Mouse (Mus musculus) right cerebral cortex, adult 2 months (tissue): ENCODE measurements around the gene Slc2a5.

ENCODE experiments used
- DNase-seq, 2 experiments: peaks; one replicate each; pipeline ENCODE4 v3.0.0; 2021 to 2022; ENCODE audit warnings: low spot score in 2 of 2

The Slc2a5 gene

DNA sequence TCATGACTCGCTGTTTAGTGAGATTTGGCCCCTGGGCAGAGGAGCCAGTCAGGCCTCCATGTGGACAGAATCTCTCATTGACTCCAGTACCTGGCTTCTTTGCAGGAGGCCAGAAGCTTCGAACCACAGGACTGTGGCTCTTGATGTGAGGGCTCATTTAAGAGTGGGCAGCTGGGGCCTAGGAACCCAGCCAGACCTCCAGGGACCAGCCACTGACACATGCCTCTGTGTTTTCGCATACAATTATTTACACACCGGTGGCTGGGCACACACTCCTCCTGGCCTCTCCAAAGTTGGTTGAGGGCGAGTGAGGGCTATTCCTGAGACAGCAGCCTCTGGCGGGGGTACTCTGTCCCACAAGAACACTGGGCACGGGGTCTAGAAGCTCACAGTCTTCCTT is 21.3 kb downstream of the Slc2a5 start:
- DNase-seq, result no peak

DNA sequence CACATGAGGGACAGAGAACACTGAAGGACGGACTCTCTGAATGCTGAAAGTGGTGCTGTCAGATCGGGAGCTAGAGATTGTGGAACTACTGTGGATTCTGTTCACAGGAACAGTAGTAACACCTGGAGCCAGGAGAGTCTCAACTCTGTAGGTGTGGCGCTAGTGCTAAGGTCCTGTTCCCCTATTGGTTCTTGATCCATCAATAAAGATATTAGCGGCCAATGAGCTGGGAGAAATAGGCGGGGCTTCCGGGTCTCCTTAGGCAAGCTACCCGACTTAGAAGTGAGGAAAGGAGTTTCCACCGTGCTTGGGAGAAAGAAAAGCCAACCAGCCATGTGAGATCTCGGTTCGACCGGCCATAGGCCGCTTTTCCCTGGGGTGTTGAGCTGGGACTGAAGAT is 25.2 kb downstream of the Slc2a5 start:
- DNase-seq, result no peak

DNA sequence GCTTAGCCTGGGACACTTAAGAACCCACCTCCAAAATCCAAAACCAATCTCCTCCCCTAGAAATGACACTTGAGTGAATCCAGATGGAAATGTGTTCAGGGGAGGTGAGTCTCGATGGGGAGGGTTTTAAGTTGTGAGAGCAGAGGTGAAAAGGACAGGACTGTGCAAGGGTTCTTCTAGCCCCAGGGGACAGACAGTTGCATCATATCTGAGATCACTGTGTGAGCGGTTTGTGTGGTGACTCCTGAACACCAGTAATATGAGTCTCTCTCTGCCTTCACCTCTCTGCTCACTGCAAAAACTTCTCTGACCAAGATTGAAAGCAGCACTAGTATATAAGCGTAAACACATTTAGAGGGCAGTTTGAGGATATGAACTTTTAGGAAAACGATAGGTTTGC is 27.2 kb downstream of the Slc2a5 start:
- DNase-seq, result no peak

DNA sequence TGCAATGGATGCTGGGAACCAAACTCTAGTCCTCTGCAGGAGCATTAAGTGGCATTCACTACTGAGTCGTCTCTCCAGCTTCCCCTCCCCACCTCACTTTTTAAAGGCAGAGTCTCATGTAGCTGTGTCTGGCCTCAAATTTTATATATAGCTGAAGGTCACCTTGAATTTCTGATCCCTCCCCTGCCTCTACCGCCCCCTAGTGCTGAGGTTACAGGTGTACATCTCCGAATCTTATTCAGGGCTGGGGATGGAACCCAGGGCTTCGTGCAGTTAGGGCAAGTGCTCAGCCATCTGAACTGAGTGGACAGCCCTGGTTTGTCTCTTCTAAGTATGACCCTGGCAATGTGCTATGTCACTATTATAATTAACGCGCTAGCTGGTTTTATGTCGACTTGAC is 32.0 kb downstream of the Slc2a5 start:
- no peak for DNase-seq

DNA sequence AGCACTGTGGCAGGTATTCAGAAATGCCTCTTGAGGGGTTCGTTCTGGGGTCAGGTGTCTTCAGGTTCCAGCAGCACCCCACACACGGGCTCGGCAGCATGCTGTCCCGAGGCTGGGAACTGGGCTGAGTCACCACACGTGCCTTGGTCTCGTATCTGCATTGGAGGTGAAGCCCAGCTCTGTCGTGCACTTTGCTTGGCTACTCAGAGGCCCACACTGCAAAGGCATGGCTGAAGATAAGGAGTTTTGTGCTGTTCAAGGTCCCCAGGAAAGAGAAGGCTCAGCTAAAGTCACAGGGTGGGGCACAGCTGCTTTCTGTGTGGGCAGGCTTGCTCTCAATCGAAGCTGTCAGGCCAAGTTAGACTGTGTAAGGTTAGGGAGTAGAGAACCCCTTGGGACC is 33.4 kb downstream of the Slc2a5 start:
- no peak for DNase-seq

DNA sequence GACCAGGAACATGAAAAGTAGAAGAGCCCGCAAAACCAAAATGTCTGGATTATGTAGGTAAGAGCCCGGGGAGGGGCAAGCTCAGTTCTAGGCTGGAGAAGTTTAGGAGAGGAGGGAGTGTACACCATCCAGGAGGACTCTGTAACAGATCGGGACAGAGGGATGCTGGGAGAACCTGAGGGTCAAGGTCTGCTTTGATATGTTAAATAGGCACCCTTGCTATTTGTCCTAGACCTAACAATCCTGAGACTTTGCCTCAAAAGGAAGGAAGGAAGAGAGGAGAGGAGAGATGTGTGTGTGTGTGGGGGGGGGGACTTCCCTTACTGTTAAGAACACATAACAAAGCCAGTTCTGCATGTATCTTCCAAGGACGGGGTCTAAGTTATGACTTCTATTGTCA is 36.2 kb downstream of the Slc2a5 start:
- DNase-seq, result no peak

DNA sequence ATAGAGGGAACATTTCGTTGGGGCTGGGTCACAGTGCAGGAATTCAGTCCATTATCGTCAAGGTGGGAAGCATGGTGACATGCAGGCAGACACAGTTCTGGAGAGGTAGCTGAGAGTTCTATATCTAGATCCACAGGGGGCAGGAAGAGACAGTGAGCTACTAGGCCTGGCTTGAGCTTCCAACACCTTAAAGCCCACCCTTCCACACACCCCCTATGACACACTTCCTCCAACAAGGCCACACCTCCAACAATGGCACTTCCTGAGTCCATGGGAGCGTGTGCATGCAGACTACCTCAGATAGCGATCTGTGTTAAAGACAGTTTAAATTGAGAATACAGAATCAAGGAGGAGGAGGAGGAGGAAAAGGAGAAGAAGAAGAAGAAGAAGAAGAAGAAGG is 36.6 kb downstream of the Slc2a5 start:
- DNase-seq, result no peak

DNA sequence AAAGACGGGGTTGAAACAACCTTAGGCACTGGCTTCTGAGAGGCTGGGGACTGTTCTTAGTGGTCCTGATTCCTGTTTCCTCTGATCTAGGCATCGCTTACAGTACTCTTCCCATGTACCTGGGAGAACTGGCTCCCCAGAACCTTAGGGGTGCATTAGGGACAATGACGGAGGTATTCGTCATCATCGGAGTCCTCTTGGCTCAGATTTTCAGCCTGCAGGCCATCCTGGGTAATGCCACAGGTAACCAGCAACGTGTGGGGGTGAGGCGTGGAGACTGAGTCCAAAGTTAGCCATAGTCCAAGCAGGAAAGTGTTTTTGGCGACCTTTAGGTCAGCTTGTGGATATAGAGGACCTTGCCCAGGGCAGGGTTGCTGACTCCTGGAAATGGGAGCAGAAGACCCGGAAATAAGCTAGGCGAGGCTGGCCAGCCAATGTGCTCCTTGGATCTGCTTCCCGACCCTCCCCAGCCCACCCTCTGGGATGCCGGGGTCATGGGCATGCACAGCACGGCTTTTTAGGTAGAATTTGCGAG is 38.3 kb downstream of the Slc2a5 start:
- DNase-seq, result no peak

DNA sequence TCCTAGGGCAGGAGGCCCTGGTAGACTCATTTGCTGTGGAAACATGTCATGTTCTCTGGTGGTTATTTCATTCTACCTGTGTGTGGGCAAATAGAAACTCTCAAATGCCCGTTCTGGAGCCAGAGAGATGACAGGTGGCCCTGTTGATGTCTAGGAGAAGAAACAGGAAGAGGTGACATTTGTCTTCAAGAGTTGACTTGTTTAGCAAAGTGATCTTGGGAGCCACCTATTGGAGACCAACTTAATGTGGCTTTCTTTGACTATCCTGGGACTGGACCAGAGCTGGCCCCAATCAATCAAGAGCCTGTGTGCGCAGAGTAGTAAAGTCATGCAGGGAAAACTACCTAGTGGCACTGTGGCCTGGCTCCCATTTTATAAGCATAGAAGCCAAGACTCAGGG is 40.4 kb downstream of the Slc2a5 start:
- no peak for DNase-seq

DNA sequence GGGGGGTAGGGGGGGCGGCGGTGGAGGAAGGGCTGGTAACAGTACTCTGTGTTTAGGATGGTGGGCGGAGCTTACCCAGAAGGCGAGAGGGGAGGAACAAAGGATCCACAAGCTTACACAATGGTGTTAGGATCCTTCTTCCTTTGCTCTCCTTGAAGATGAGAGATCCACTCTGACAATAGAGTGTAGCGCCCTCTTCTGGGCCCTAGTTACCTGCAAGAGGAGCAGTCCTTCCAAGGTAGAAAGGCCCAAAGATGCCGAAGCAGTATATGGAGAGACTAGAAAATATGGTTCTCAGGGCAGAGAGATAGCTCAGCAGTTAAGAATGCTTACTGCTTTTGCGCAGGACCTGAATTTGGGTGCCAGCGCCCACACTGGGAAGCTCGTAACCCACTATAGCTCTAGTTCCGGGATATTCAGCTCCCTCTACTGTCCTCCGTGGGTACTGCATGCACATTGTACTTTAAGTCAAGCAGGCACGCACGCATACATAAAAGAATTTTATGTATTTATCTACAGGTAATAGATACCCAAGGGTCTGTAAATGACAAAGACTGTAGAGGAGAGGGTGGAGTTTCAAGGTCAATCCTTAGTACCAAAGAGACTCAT is 43.6 kb downstream of the Slc2a5 start:
- DNase-seq, result no peak

DNA sequence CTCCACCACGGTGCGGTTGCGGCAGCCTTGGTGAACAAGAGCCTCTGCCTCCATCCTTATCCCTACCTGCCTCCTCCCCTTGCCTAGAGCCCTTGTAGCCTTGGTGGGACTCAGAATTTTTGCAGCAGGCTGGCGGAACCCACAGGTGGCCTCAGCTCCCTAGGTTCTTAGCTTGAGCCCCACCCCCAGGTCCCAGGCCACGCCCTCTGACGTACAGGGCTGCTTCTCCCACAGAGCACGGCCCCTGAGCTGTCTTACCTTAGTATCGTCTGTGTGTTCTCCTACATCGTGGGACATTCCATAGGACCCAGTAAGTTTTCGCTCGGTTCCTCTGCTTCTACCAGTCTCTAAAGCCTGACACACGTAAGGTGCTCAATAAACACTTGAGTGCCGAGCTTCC is 45.8 kb downstream of the Slc2a5 start:
- no peak for DNase-seq

DNA sequence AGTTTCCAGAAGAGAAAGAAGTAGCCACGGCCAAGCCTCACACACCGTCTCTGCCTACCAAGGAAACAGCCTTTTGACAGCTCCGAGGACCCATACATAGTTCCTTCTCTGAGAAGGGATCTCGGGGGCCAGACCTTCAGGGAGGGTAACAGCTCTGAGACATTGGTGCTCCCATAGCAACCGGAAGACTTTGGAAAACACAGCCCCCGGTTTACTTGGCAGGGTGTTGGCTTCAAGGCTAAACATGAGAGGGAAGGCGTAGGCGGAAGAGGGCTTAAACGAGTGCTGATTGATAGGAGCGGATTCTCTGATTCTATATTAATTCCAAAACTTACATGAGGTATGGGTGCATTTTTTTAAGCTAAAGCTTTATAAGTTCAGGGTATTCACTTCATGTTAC is 49.3 kb downstream of the Slc2a5 start:
- DNase-seq, result peak; percentile 16 to 39

DNA sequence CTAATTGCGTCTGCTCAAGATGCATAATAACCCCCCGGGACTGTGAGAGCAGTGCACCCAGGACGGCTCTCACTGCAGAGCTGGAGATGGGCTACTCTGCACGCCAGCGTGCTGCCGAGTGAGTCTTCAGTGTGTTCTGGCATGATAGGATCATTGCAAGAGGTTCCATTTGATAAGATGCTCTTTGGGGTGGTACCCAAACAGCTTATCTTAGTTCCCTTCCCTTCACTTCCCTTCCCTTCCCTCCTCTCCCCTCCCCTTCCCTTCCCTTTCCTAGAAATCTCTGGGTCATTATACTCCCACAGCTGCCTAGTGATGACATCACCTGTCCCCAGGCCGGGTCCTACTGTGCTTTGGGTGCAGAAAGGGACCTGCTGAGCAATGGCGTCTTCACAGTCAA is 53.0 kb downstream of the Slc2a5 start:
- DNase-seq, result no peak

DNA sequence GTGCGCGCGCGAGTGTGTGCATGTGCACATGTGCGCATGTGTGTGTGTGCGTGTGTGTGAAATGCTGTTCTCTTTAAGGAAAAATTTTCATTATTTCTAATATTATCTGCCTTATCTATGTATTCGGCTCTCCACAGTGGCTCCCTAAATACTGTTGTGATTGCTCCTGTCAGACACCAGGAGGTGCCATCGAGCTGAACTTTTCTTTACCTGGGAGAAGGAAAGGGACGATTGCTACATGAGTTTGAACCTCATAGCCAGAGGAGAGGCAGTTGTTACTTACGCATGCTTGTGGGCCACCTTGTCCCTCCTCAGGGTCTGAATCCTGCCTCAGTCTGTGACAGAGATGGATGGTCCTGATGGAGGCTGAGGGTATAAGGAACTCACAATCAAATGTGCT is 54.2 kb downstream of the Slc2a5 start:
- peak; percentile 32 to 62 for DNase-seq

DNA sequence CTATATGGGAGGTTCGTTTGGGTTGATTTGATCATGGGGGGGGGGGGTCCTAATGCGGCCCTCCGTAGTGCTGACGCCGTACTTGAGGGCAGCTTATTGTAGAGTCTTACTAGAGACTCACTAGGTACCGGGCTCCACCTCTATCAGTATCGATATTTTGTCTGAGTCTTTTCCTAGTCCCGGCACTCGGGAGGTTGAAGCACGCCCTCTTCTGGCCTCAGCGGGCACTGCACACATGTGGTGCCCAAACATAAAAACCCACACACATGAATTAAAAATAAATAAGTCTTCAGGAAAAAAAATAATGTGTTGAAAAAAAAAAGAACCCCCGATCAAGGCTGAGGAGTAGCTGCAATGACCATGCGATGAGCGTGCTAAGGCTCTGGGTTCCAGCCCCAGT is 54.9 kb downstream of the Slc2a5 start:
- DNase-seq, result no peak

DNA sequence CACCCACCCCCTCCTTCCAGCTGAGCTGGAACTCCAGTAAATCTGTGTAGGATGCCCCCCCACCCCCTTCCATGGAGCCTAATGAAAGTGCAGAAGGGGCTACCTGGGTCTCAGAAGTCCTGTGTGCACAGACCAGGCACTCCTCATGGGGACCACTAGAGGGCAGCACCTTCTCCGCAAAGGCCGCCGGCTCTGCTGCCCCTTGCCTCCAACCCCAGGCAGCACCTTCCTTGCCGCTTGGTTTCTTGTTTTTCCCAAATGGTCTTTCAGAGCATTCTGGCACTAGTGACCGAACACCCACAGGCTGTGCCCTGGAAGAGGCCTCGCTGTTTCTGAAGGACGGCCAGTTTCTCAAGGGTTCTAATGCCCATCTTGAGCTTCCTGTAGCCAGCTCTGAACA is 57.5 kb downstream of the Slc2a5 start:
- DNase-seq, result peak; percentile 17 to 19

DNA sequence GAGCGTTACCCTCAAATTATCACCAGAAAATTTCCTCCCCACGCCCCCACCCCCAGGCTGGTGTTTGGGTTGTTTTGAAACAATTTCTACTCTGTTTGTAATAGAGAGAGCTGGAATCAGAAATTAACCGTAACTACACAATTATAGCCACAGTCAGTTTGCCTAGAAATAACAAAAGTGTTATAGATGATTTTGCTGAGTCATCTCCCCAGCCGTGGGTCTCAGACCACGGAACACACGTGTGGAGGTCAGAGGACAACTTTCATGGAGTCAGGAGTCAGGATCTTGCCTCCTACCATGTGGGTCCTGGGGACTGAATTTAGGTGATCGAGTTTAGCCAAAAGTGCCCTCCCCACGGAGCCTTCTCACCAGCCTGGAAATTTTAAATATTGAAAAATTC is 58.0 kb downstream of the Slc2a5 start:
- no peak for DNase-seq

DNA sequence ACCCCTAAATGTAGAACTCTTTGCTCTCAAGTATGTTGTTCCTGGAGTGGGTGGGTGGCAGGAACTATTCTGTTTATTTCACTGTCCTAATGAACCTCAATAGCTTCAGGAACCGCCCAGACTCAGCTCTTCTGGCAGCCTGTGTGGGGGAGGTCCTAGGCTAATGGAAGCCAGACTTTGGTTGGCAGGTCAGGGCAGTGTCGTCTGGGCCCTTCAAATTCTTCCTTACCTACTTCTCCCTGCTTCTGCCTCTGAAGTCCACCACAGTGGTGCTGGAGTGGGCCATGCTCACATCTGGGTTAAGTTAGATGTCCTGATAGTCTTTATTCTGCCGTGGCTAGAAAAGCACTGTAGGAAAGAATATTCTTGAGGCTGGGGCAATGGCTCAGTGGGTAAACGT is 59.0 kb downstream of the Slc2a5 start:
- no peak for DNase-seq

DNA sequence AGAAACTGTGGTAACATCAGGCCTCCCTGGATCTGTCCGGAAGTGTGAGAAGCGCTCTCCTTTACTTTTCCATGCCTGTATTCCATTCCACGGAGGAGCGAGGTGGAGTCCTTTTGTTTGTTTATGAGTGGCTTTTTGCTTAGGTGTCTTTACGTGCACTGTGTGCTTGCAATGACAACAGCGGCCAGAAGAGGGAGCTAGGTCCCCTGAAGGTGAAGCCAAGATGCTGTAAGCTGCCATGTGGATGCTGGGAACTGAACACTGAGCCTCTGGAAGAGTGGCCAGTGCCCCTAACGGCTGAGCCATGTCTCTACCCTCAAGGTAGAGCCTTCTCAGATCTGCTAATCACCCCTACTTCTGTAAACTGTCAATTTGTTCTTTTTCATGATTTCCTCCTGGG is 62.2 kb downstream of the Slc2a5 start:
- DNase-seq, result no peak

DNA sequence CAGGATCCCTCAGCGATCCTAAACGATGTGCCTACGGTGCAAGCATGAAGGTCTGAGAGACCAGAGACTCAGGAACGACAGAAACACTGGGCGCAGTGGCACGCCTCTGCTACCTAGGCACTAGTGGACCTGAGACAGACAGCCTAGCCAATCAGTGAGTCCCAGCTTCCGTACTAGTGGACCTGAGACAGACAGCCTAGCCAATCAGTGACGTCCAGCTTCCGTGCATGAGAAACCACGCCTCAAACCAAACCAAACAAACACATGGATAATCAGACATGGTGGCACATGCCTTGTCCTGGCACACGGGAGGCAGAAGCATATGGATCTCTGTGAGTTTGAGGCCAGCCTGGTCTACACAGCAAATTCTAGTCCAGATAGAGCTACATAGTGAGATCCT is 69.2 kb downstream of the Slc2a5 start:
- DNase-seq, result no peak

DNA sequence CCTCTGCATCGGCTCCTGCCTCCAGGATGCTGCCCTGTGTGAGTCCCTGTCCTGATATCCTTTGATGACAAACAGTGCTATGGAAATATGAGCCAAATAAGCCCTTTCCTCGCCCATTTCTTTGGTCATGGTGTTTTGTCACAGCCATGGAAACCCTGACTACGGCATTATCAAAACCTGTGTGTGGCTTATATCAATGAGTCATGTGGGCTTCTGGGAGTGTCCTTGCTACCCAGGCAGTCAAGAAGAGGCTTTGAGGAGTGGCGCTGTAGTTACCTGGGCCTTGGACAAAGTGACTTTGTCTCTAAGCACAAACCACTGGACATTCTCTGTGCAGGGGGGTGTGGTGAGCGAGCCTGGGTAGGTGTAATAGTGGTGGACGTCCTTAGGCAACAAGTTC is 73.1 kb downstream of the Slc2a5 start:
- DNase-seq, result no peak
